Mouse (Mus musculus): ENCODE results near the gene Susd5.

Susd5 gene

DNA sequence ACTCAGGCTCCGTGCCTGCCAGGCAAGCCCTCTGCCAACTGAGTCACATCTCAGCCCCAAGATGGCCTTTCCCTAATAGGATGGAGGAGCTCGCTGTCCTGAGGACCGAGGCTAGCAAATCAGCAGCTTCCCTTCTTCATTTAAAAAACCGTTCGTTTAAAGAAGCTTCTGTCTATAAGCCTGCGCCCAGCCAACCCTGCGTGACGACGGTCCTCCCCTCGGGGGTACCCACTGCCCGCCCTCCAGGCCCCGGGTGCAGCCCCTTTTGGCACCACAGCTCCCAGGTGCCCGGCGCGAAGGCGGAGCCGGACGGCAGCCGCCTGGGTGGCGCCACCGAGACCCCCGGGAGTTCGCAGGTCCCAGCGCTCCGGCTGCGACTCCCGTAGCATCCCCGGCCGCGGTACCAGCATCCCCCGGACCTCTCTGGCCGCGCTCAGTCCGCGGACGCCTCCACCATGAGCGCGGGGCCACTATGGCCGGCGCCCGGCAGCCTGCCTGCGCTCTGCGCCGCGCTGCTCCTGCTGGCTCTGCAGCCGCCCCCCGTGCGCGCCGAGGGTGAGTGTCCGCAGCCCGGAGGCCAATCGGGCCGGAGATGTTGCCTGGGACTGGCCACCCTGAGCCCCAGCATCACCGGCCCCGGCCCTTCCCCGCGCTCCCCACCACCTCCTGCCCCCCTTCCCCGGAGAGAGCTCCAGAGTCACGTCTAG lies at the start of gene Susd5:
TSS of gene Susd5 (plus strand) at position 51 of the 707 bp plus-strand sequence.
- DNase-seq (ENCODE audit: low spot score) = no peak

DNA sequence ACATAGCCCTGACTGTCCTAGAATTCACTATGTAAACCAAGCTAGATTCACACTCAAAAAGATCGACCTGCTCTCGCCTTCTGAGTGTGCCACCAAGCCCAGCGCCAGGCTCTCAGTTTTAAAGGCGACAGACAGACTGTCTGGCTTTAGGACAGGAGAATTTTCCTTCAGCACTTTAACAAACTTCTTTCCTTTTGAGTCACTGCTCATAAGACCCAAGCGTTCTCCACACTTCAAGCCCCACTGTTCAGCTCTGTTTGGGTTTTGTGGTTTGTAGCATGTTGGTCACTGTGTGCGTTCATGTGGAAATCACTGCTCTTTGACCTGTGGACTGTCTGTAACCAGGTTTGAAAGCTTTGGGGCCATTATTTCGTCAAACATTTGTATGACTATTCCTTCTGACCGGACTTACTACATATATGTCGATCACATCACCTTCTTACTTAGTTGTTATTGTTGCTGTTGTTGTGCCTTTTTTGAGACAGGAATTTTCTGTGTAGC lies 49.0 kb upstream of the Susd5 start:
- DNase-seq (ENCODE audit: low spot score) = no peak

DNA sequence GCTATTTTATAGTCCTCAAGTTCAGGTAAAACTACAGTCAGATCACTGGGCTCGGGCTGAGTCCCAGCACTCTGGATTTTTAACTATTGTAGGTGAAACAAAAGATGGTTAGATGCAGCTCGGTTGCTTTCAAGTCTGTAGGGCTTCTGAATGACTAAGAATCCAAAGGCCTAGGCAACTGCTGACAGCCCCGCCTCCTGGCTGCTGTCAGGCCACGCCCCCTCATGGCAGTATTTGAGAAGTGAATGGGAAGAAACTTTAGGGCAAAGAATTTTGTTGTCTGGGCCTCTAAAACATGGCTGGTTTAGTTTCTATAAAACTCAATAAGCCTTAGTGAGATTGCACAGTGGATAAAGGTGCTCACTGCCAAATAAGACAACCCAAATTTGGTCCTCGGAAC lies 47.4 kb upstream of the Susd5 start:
- DNase-seq (ENCODE audit: low spot score) = no peak

DNA sequence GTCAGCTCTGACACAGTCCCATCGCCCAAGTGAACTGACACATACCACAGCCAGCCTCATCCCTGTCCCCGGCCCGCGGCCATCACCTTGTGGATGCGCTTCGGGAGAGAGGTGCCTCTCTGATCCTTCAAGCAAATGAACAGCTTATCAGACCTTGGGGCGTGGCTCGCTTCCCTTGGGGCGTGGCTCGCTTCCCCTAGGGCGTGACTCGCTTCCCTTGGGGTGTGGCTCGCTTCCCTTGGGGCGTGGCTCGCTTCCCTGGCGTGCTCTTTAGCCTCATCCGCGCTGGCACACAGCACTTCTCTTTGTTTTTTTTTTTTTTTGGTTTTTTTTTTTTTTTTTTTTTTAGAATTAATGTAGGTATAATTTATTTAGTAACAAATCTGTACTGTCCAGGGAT lies 45.7 kb upstream of the Susd5 start:
- no peak for DNase-seq (ENCODE audit: low spot score)

DNA sequence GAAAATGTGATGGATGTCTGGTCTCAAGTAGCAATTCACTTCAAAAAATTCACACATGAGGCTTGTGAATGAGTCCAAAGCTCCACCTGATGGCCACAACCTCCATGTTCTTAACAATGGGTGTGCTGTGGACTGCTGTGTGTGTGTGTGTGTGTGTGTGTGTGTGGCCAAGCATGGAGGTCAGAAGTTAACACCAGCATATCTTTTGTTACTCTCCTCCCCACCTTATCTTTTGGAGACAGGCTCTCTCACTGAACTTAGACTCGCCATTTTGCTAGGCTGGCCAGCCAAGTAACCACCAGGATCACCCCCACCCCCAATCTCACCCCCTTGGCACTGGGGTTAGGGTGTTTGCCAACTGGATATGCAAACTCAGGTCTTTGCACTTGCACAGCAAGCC lies 42.9 kb upstream of the Susd5 start:
- DNase-seq (ENCODE audit: low spot score) = no peak

DNA sequence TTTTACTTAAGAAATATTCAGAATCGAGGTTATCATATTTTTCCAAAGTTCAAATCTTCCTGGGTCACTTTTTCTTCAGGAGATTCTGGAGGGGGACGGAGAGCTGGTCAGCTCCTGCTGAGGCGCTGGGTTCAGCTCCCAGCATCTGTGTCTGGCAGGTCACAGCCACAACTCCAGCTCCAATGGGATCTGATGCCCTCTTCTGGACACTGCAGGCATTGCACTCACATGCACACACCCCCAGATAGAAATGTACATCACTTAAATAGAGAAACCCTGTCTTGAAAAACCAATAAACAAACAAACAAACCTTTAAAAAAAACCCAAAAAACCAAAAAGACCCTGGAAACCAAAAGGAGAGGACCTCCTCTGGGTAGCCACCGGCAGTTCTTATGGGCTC lies 41.2 kb upstream of the Susd5 start:
- peak; percentile 17 for DNase-seq (ENCODE audit: low spot score)

DNA sequence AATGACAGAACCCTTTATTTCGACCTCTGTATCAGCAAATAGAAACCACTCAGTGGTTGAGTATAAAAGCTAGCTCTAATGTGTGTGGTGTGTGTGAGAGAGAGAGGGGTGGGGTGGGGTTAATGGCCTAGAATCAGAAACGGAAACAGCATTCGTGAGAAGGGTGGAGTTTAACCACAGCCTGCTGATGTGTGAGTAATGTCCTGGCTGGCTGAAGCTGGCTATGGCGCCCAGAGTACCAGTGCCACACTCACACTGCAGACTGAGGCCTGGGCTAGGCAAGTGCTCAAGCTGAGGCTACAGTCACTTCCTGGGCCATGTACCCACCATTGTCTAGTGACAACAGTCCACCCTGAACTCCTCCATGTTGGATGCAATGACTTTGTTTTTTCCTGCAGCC lies 40.5 kb upstream of the Susd5 start:
- DNase-seq (ENCODE audit: low spot score) = no peak

DNA sequence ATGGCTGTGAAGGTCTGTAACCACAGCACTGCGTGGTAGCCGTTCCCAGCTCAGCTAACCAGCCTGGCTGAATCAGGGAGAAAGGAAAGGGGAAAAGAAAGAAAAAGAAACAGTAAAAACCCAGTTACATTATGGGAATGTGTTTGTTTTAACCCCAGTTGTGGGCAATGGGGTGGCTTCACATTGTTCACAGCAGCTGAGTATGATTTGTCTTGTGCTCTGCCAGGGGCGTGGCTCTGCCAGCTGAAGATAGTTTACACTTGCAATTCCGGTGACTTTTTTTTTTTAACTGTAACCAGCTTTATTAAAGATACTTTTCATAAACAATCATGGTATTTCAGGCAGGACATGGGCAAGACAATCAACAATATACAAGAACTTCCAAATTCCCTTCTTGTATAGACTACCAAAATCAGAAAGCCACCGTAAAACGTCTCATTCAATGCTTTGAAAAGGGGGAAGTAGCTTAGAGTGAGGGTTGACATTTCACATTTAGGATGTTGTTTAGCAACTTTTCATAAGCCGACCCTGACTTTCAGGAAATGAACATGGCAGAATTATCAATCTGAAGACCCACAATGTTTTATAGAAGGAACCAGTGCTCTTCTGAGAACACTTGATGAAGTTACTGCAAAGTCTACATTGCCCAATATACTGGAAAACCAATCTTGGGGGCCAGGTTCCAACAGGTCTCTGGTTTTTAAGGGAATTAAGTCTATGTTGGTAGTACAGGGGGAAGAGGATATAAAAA lies 37.8 kb upstream of the Susd5 start:
- no peak for DNase-seq (ENCODE audit: low spot score)

DNA sequence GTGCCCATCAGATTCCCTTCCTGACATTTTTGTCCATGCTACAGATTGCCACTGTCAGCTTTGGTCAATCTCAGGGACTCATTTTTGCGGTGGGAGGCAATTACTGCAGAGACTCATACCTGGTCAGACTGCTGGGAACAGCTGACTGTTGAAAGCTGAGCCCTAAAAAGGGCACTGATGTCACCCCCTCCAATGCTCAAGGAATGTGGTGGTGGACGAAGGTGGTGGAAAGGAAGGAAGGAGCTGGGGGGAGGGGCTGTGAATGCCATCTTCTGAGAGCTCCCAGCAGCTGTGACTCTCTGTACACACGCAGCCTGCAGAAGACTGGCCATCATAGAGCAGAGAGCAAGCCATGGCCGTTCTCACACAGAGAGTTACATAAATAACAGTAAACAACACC lies 34.8 kb upstream of the Susd5 start:
- DNase-seq (ENCODE audit: low spot score) = no peak

DNA sequence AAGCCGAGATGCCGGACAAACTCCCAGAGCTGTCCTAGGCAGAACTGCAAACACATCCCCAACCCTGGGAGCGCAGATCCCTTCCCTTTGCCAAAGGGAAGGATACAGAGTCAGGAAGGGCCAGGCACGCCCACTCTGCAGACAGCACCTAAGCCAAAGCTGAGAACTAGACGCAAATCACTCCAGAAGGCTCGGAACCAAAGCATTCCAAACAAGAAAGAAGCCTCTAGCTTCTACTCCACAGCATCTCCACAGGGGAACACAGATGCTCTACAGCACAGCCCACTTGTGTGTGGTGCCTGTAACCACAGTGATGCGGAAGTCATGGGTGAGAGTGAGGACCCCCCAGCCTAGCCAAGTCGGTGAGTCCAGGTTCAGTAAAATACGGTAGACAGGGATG lies 31.8 kb upstream of the Susd5 start:
- DNase-seq (ENCODE audit: low spot score) = no peak

DNA sequence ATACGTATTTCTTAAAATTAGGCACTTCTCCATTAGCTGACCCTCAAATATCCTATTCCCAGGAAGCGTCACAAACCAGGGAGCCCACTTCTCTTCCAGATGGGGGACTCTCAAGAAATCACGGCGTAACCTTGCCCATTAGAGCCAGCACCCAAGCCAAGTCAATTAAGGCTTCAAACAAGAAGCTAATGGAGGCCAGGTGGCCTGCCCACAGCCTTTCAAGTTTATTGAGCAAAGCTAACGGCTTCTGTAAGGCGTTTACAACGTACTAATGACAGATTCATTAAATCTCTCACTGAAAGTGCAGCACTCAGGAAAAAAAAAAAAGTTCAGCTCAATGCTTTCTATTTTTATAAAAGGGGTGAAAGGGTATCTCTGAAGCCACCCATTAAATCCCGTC lies 31.1 kb upstream of the Susd5 start:
- DNase-seq (ENCODE audit: low spot score) = no peak

DNA sequence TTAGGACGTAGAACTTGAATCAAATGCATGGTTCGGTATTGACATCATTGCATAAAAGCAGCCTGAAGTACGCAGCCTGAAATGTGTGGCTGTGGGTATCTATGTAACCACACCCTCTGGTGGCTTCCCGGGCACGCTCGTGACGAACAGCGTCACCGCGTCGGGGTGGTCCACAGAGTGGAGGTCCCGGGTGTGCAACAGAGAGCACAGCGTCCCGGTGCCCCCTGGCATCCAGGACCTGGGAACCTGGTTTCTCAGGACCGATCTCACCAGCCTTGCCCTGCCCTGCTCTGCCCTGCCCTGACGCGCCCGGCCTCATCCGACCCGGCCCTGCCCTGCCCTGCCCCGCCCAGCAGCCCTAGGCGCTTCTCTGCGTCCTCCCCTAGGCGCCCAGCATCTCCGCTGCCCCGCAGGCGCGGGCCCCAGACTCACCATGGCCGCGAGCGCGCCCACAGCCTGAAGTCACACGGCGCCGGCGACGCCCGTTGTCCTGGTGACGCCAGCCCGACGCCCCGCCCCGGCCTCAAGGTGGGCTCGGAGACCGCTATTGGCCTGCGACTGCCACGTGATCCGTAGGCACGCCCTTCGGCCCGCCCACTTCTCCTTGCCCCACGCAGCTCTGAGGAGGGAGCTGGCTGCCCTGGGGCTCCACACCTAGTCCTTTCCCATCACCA lies 30.5 kb upstream of the Susd5 start:
- DNase-seq (ENCODE audit: low spot score) = peak; percentile 52

DNA sequence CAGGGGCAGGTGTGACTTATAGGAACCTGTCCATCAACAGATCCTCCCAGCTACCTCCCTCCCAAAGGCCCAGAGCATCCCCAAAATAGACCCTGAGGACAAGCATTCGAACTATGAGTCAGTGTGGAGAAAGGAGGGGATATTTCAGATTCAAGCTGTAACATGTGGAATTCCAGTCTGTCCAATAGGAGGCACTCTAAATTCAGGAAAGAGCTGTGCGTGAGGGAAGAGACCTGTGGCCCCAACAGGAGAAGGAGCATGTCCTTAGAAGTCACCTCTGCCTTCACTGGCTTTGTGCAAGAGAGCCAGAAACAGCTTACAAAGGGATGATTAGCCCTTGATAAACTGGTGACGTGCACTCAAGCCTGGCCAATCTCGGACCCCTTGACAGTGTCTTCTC lies 16.0 kb upstream of the Susd5 start:
- no peak for DNase-seq (ENCODE audit: low spot score)

DNA sequence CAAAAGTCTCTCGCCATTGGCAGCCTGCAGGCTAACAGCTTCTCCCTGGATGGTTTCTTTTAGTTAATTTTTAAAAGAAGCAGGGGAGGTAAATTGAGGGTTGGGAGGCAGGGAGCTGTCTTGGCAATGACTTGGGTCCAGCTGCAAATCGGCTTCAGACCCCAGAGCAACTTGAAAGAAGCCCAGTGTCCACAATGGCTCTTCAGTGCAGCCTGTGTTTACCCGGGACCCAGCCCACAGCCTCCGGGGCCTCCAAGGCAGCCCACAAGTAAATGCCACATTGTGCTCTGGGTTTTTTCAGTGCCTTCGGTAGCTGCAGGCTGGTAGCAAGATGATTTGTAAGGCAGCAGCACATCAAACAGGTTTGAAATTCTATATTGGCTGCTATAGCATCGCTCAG lies 14.4 kb upstream of the Susd5 start:
- DNase-seq (ENCODE audit: low spot score) = no peak

DNA sequence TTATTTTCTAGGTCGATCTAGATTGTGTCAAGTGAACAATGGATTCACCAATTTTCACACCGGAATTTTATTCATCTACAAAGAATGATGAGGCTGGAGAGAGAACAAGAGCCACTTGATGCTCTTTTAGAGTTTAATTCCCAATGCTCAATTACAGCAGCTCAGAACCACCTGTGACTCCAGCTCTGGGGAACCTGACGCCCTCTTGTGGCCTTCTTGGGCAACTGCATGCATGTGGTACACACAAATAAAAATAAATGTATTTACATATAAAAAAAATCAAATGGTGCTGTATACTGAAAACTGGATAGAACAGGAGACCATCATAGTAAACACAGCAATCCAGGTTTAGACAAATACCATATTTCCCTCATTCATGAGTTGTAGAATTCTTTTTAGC lies 12.5 kb upstream of the Susd5 start:
- no peak for DNase-seq (ENCODE audit: low spot score)

DNA sequence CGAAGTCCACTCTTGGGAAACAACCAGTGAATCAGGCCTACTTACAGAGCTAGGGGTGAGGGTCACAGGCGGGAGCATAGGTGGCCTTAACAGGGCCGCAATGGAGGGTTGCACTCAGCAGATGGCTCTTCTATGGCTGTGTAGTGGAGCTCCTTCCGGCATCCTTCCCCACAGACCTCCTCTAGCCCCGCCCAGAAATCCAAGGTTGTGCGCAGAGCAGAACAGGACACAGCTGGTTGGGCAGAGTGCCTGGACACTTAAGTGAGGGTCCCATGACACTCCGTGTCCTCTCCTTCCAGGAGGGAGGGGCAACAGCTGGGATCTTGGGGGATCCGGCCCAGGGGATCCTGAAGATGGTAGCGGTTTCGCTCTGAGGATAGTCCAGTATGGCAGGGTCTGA lies 10.9 kb upstream of the Susd5 start, which contains the start of gene Fbxl2:
TSS of gene Fbxl2 (minus strand) at position 164 of the 400 bp plus-strand sequence.
- DNase-seq (ENCODE audit: low spot score) = no peak

DNA sequence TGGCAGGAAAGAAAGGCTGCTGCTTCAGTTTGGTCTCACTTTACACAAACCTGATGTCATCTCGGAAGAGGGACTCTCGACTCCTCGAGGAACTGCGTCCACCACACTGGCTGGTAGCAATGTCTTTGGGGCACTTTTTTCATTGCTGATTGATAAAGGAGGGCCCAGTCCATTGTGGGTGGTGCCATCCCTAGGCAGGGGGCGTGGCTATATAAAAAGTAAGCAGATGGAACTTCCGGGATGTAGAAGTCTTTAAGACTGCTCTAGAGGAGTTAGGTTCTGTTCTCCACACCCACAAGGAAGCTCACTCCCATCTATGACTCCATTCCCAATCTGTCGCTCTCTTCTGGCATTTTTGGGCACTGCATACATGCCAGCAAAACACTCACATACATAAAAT lies 10.3 kb upstream of the Susd5 start:
- DNase-seq (ENCODE audit: low spot score) = no peak

DNA sequence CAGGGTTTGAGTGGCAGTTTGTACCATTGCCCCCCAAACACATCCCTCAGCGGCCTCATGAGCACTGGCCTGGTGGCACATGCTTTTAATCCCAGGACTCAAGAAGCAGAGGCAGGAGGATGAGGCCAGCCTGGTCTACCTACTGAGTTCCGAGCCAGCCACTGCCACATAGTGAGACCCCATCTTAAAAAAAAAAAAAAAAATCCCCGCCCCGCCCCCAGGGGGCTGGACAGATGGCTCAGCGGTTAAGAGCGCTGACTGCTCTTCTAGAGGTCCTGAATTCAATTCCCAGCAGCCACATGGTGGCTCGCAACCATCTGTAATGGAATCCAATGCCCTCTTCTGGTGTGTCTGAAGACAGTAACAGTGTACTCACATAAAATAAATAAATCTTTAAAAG lies 6.8 kb upstream of the Susd5 start:
- no peak for DNase-seq (ENCODE audit: low spot score)

DNA sequence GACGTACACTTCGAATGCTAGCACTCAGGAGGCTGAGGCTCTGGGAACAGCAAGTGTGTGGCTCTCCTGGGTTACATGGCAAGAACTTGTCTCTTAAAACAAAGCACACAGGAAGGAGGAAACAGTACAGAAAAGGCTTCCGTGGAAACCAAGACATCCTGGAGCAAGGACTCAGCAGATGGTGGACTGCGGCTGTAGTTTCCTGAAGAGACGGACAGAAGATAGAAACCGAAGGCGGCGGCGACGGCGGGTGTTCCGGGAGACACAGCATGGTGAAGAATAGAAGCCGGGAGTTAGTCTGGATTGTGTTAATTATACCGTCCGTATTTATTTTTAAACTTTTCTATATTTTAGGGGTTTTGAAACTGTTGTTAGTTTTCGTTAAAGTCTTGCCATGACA lies 6.2 kb upstream of the Susd5 start:
- no peak for DNase-seq (ENCODE audit: low spot score)

DNA sequence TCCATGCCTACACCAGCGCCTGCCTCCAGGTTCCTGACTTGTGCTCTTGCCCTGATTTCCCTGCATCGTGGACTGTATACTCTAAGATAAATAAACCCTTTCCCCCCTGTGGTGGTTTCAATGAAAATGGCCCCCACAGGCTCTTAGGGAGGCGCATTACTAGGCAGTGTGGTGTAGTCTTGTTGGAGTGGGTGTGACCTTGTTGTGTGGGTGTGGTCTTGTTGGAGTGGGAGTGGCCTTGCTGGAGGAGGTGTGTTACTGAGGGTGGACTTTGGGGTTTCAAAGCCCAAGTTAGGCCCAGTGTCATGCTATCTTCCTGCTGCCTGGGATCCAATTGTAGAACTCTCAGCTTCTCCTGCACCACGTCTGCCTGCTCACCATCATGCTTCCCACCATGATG lies 4.9 kb upstream of the Susd5 start:
- DNase-seq (ENCODE audit: low spot score) = no peak

DNA sequence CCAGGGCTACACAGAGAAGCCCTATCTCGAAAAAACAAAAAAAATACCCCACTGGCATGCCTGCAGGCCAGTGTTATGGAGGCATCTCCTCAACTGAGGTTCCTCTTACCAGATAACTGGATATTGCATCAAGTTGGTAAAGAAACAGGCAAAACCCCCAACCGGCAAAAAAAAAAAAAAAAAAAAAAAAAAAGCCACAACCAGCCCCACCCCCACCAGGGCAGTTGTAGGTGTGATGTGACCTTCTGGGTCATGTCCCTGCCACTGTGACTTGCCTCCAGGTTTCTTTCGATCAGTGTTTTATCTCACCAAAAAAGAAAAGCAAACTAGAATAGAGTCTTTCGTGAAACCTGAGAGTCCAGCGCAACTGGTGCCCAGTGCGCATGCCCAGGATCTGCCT lies 4.1 kb upstream of the Susd5 start:
- no peak for DNase-seq (ENCODE audit: low spot score)

DNA sequence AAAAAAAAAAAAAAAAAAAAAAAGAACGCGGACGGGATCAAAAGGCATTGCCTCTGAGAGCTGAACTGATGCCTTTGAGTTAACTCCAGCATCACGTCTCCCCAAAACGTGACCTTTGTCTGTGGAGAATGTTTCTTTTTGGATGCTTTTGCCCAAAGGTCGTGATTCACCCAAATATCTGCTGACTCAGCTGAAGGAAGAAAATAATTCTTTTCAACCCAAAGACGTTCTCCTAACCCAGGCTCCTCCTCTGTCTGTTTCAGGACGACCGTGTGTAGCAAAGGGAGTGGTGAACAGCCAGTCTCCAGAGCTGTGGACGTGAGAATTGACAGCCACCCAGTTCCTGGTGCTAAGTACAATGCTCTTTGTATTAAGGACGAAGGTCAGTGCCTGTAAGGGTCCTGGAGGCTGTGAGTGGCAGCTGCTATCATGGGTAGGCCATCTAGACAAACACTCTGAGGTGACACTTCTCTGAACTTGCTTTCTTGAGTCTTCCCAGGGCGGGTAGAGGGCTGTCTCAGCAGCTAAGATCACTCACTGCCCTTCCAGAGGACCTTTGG lies 11.6 kb downstream of the Susd5 start:
- no peak for DNase-seq (ENCODE audit: low spot score)

DNA sequence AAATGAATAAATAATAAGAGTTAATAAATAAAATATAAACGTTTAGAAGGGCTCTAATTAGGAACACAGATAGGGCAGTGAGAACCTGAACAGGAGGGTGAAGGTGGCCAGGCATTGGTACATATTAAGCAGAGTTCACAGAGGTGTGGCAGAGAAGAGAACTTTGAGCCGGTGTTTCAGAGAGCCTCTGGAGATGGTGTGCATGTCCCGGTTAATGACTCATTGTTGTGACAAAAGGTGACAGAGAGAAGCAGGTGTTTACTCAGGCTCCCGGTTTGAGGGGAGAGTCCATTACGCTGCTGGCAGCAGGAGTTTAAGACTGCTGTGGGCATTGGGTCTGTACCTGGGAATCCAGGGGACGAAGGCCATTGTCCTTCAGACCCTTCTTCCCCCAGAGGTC lies 12.4 kb downstream of the Susd5 start:
- no peak for DNase-seq (ENCODE audit: low spot score)

Measured in spleen, adult 12 weeks (tissue).